Mouse (Mus musculus): ENCODE measurements around the gene Th. TPM values are rescaled to one million over a fixed set of nuclear protein-coding genes. Genes with fewer than 3 reads are reported as not detected.

The Th gene
- polyA plus RNA-seq, 1 experiment = not detected

DNA sequence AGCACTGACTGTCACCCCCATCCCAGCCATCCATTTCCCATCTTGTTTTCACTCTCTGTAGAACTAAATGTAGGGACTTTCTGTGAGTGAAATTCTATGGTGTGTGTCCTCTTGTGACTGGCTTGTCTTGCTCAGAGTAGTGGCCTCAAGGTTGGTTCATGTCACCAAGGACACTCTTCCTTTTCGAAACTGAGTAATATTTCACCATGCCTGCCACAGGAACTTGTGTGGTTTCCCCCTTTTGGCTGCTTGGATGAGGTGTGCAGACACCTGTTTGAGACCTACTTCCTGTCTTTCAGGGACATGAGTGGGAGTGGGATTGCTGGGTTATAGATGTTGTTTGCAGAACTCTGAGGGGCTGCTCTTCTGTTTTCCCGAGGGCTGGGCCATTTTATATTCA lies 20.8 kb downstream of the Th start:
- Histone ChIP-seq H3K79me2 (ENCODE audit: control insufficient read depth, insufficient read depth) (no peaks in the 10 kb centered on the region), H3K36me3 (ENCODE audit: control insufficient read depth, insufficient read depth) (no peaks in the 10 kb centered on the region), H3K79me3 (ENCODE audit: low read depth) (no peaks in the 10 kb centered on the region), H3ac (ENCODE audit: control insufficient read depth, insufficient read length, low read depth) (no peak overlapping the region), H3K4me3 (ENCODE audit: insufficient read depth, poor library complexity, severe bottlenecking) (no peak overlapping the region), H3K27me3 (ENCODE audit: control insufficient read depth, insufficient read depth, insufficient read length) (peaks cover 5% of the 10 kb centered on the region)
- TF ChIP-seq MAX (IDR thresholded peaks at IDR 0.05) = no peak
- no peak for TF ChIP-seq USF1 (IDR thresholded peaks at IDR 0.05; ENCODE audit: low read depth)
- no peak for TF ChIP-seq MYOG (IDR thresholded peaks at IDR 0.05; ENCODE audit: control insufficient read depth, extremely low read depth, insufficient read length)
- TF ChIP-seq CTCF (IDR thresholded peaks at IDR 0.05; ENCODE audit: control insufficient read depth, insufficient read depth, insufficient read length) = no peak
- TF ChIP-seq CEBPB (IDR thresholded peaks at IDR 0.05; ENCODE audit: low read depth) = no peak
- TF ChIP-seq FOSL1 (IDR thresholded peaks at IDR 0.05; ENCODE audit: insufficient read depth, low read length, poor library complexity, severe bottlenecking) = no peak
- TF ChIP-seq MYOD1 (IDR thresholded peaks at IDR 0.05; ENCODE audit: control insufficient read depth, insufficient read length, low read depth) = no peak

DNA sequence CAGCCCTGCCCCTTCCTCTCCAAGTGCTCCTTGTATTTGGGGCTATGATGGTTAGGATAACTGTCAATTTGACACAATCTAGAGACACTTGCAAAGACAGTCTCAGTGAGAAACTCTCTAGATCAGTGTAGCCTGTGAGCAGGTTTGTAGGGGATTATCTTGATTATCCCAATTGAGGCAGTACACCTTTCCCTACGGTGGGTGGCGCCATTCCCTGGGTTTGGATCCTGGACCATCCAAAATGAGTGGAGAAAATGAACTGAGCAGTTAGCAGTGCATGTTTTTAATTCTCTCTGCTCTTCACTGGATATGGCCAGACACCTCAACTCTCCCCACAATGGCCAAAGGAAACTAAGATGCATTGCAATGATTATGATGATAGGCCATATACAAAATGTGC lies 21.3 kb downstream of the Th start:
- Histone ChIP-seq H3ac (ENCODE audit: control insufficient read depth, insufficient read length, low read depth) (no peak overlapping the region), H3K27me3 (ENCODE audit: control insufficient read depth, insufficient read depth, insufficient read length) (peaks cover 5% of the 10 kb centered on the region), H3K79me3 (ENCODE audit: low read depth) (no peaks in the 10 kb centered on the region), H3K4me3 (ENCODE audit: insufficient read depth, poor library complexity, severe bottlenecking) (no peak overlapping the region), H3K79me2 (ENCODE audit: control insufficient read depth, insufficient read depth) (no peaks in the 10 kb centered on the region), H3K36me3 (ENCODE audit: control insufficient read depth, insufficient read depth) (no peaks in the 10 kb centered on the region)
- TF ChIP-seq CEBPB (IDR thresholded peaks at IDR 0.05; ENCODE audit: low read depth) (no peak), MAX (IDR thresholded peaks at IDR 0.05) (no peak), FOSL1 (IDR thresholded peaks at IDR 0.05; ENCODE audit: insufficient read depth, low read length, poor library complexity, severe bottlenecking) (no peak), USF1 (IDR thresholded peaks at IDR 0.05; ENCODE audit: low read depth) (no peak), MYOD1 (IDR thresholded peaks at IDR 0.05; ENCODE audit: control insufficient read depth, insufficient read length, low read depth) (no peak), MYOG (IDR thresholded peaks at IDR 0.05; ENCODE audit: control insufficient read depth, extremely low read depth, insufficient read length) (no peak), CTCF (IDR thresholded peaks at IDR 0.05; ENCODE audit: control insufficient read depth, insufficient read depth, insufficient read length) (no peak)

DNA sequence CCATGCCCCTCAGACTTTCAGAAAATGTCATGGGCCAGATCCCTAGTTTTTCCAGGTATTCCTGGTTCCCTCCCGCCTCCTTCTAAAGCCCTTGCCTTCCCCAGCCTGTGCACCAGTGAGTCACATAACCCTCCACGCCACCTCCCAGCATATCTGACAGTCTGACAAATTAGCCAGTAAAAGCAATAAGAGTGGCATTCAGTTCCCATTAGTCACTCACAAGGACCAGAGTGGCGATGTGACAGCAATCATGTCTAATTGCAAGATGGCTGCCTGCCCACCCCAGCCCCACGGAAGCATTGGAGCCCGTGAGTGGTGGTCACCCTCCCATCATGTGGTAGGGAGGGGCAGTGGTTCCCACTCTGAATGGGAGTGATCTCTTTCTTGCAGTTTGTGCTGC lies 25.3 kb downstream of the Th start:
- no peak overlapping the region for H3K4me3 ChIP-seq (ENCODE audit: insufficient read depth, poor library complexity, severe bottlenecking)
- no peaks in the 10 kb centered on the region for H3K79me2 ChIP-seq (ENCODE audit: control insufficient read depth, insufficient read depth)
- peaks cover 5% of the 10 kb centered on the region for H3K27me3 ChIP-seq (ENCODE audit: control insufficient read depth, insufficient read depth, insufficient read length)
- no peaks in the 10 kb centered on the region for H3K36me3 ChIP-seq (ENCODE audit: control insufficient read depth, insufficient read depth)
- H3K79me3 ChIP-seq (ENCODE audit: low read depth) = no peaks in the 10 kb centered on the region
- TF ChIP-seq CEBPB (IDR thresholded peaks at IDR 0.05; ENCODE audit: low read depth) (no peak), FOSL1 (IDR thresholded peaks at IDR 0.05; ENCODE audit: insufficient read depth, low read length, poor library complexity, severe bottlenecking) (no peak), MAX (IDR thresholded peaks at IDR 0.05) (no peak), USF1 (IDR thresholded peaks at IDR 0.05; ENCODE audit: low read depth) (no peak), MYOD1 (IDR thresholded peaks at IDR 0.05; ENCODE audit: control insufficient read depth, insufficient read length, low read depth) (no peak), MYOG (IDR thresholded peaks at IDR 0.05; ENCODE audit: control insufficient read depth, extremely low read depth, insufficient read length) (no peak), CTCF (IDR thresholded peaks at IDR 0.05; ENCODE audit: control insufficient read depth, insufficient read depth, insufficient read length) (no peak)
- no peak overlapping the region for H3ac ChIP-seq (ENCODE audit: control insufficient read depth, insufficient read length, low read depth)

DNA sequence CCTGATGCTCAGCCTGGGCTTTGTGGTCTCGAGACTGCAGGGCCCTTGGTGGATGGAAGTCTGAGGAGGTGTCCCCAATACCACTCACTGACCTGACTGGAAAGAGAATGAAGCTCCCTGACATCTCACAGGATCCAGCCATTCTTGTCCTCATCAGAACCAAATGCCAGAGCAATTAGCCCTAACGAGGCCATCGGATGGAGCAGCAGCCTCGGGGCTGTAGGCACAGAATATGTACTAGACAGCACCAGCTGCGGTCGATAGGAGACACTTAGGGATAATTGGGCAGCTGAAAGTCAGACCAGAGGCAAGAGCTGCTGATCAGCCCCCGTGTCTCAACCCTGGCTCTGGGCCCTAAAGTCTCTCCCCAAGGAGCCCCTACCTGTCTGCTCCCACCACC lies 26.6 kb downstream of the Th start:
- peaks cover 7% of the 10 kb centered on the region for H3K27me3 ChIP-seq (ENCODE audit: control insufficient read depth, insufficient read depth, insufficient read length)
- no peak overlapping the region for H3ac ChIP-seq (ENCODE audit: control insufficient read depth, insufficient read length, low read depth)
- H3K79me2 ChIP-seq (ENCODE audit: control insufficient read depth, insufficient read depth) = no peaks in the 10 kb centered on the region
- no peak overlapping the region for H3K4me3 ChIP-seq (ENCODE audit: insufficient read depth, poor library complexity, severe bottlenecking)
- no peak for TF ChIP-seq FOSL1 (IDR thresholded peaks at IDR 0.05; ENCODE audit: insufficient read depth, low read length, poor library complexity, severe bottlenecking)
- TF ChIP-seq MAX (IDR thresholded peaks at IDR 0.05) = no peak
- no peak for TF ChIP-seq MYOD1 (IDR thresholded peaks at IDR 0.05; ENCODE audit: control insufficient read depth, insufficient read length, low read depth)
- H3K36me3 ChIP-seq (ENCODE audit: control insufficient read depth, insufficient read depth) = no peaks in the 10 kb centered on the region
- H3K79me3 ChIP-seq (ENCODE audit: low read depth) = no peaks in the 10 kb centered on the region

DNA sequence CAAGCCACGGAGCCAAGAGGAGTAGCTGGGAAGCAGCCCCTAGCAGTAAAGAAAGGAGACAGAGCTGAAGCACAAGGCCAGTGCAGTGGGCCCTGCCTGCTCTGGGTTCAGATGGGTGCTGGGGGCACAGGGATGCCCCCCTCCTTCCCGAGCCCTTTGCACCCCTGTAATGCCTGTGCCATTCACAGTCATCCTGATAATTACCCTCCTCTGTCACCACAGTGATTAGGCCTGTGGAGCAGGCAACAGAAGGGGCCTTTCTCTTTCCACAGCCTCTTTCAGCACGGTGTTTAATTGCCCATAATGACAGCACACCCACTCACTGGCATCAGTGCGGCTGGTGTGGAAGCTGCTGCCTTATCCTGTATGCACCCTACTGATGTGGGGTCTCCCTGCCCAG lies 28.0 kb downstream of the Th start:
- H3K36me3 ChIP-seq (ENCODE audit: control insufficient read depth, insufficient read depth) = no peaks in the 10 kb centered on the region
- TF ChIP-seq MAX (IDR thresholded peaks at IDR 0.05) = no peak
- TF ChIP-seq FOSL1 (IDR thresholded peaks at IDR 0.05; ENCODE audit: insufficient read depth, low read length, poor library complexity, severe bottlenecking) = no peak
- no peak for TF ChIP-seq CEBPB (IDR thresholded peaks at IDR 0.05; ENCODE audit: low read depth)
- TF ChIP-seq MYOD1 (IDR thresholded peaks at IDR 0.05; ENCODE audit: control insufficient read depth, insufficient read length, low read depth) = no peak
- no peak for TF ChIP-seq CTCF (IDR thresholded peaks at IDR 0.05; ENCODE audit: control insufficient read depth, insufficient read depth, insufficient read length)
- no peak for TF ChIP-seq USF1 (IDR thresholded peaks at IDR 0.05; ENCODE audit: low read depth)
- no peak for TF ChIP-seq MYOG (IDR thresholded peaks at IDR 0.05; ENCODE audit: control insufficient read depth, extremely low read depth, insufficient read length)

DNA sequence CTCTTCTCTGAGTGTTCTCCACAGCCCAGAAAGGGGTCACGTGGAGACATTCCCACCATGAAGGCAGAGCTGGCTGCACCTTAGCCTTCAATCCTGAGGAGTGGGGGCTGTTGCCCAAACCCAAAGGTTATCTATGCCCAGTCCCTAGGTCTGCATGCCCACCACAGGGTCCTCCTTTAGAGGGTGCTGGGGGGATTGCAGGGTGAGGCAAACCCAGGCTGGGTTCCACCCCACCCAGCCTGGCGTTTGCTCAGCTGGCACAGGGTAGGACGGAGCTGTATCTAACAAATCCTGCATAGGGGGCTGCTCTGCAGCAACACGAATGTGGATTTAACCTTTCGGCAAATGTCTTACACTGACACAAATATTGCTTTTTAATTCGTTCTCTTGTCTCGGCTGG lies 29.2 kb downstream of the Th start:
- Histone ChIP-seq H3K36me3 (ENCODE audit: control insufficient read depth, insufficient read depth) (no peaks in the 10 kb centered on the region), H3K27me3 (ENCODE audit: control insufficient read depth, insufficient read depth, insufficient read length) (peaks cover 28% of the 10 kb centered on the region), H3K4me3 (ENCODE audit: insufficient read depth, poor library complexity, severe bottlenecking) (no peak overlapping the region), H3K79me2 (ENCODE audit: control insufficient read depth, insufficient read depth) (no peaks in the 10 kb centered on the region), H3K79me3 (ENCODE audit: low read depth) (no peaks in the 10 kb centered on the region), H3ac (ENCODE audit: control insufficient read depth, insufficient read length, low read depth) (no peak overlapping the region)
- TF ChIP-seq FOSL1 (IDR thresholded peaks at IDR 0.05; ENCODE audit: insufficient read depth, low read length, poor library complexity, severe bottlenecking) (no peak), MYOD1 (IDR thresholded peaks at IDR 0.05; ENCODE audit: control insufficient read depth, insufficient read length, low read depth) (no peak), USF1 (IDR thresholded peaks at IDR 0.05; ENCODE audit: low read depth) (no peak), CEBPB (IDR thresholded peaks at IDR 0.05; ENCODE audit: low read depth) (no peak), CTCF (IDR thresholded peaks at IDR 0.05; ENCODE audit: control insufficient read depth, insufficient read depth, insufficient read length) (no peak), MYOG (IDR thresholded peaks at IDR 0.05; ENCODE audit: control insufficient read depth, extremely low read depth, insufficient read length) (no peak), MAX (IDR thresholded peaks at IDR 0.05) (no peak)

More for the DNA sequence above, 28.0 kb downstream of the Th start:
- H3ac ChIP-seq (ENCODE audit: control insufficient read depth, insufficient read length, low read depth) = no peak overlapping the region
- H3K79me2 ChIP-seq (ENCODE audit: control insufficient read depth, insufficient read depth) = no peaks in the 10 kb centered on the region
- peaks cover 20% of the 10 kb centered on the region for H3K27me3 ChIP-seq (ENCODE audit: control insufficient read depth, insufficient read depth, insufficient read length)
- no peaks in the 10 kb centered on the region for H3K79me3 ChIP-seq (ENCODE audit: low read depth)
- H3K4me3 ChIP-seq (ENCODE audit: insufficient read depth, poor library complexity, severe bottlenecking) = no peak overlapping the region

Data from C2C12 (cell line).